Mouse (Mus musculus) forebrain, postnatal 0 days (tissue): ENCODE results near the gene Wdr83. TPM values are rescaled to one million over a fixed set of nuclear protein-coding genes. Genes with fewer than 3 reads are reported as not detected.

ENCODE experiments used
- ATAC-seq: fragments of 200-750 bp; cut with Nextera tagmentation; 2 replicates; pipeline ENCODE4 v1.8.0; 2017; ENCODE audit warnings: mild to moderate bottlenecking, moderate library complexity
- DNase-seq: peaks from one replicate; pipeline ENCODE4 v3.0.0-alpha.2; 2015
- H3K27ac ChIP-seq: fragments of 300-500 bp; sonication (generic); 2 replicates; pipeline ENCODE4 v1.5.1; 2014; ENCODE audit warnings: low read depth, mild to moderate bottlenecking, antibody characterized with exemption, low read length, moderate library complexity, mixed read lengths
- H3K27me3 ChIP-seq: fragments of 300-500 bp; sonication (generic); 2 replicates; pipeline ENCODE4 v1.6.1; 2014; ENCODE audit warnings: mild to moderate bottlenecking, low read length, mixed read lengths; ENCODE audit not compliant: insufficient read depth
- H3K36me3 ChIP-seq: fragments of 300-500 bp; sonication (generic); 2 replicates; pipeline ENCODE4 v1.6.1; 2014; ENCODE audit warnings: mild to moderate bottlenecking, moderate library complexity; ENCODE audit not compliant: insufficient read depth
- H3K4me1 ChIP-seq: fragments of 300-500 bp; sonication (generic); 2 replicates; pipeline ENCODE4 v1.6.1; 2014; ENCODE audit warnings: antibody characterized with exemption; ENCODE audit not compliant: insufficient read depth
- H3K4me2 ChIP-seq: fragments of 300-500 bp; sonication (generic); 2 replicates; pipeline ENCODE4 v1.6.1; 2014; ENCODE audit warnings: low read depth, mild to moderate bottlenecking, moderate library complexity
- H3K4me3 ChIP-seq: fragments of 300-500 bp; sonication (generic); 2 replicates; pipeline ENCODE4 v1.5.1; 2014; ENCODE audit warnings: low read depth, low read length, mixed read lengths
- H3K9ac ChIP-seq: fragments of 300-500 bp; sonication (generic); 2 replicates; pipeline ENCODE4 v1.6.1; 2014; ENCODE audit warnings: mild to moderate bottlenecking
- H3K9me3 ChIP-seq: fragments of 300-500 bp; sonication (generic); 2 replicates; pipeline ENCODE4 v1.6.1; 2016; ENCODE audit warnings: low read length
- CTCF ChIP-seq: sonication (generic); IDR thresholded peaks from 2 replicates; pipeline ENCODE4 v1.5.1; 2016; ENCODE audit warnings: antibody characterized with exemption, control low read depth, low read depth
- WGBS: fragments of 180-500 bp; shearing (Covaris S2); extraction: QIAGEN DNeasy Blood & Tissue Kit; methylation state at CpG from one replicate; pipeline ENCODE4 v1.1.7; 2014; 5-methylcytosine and 5-hydroxymethylcytosine counted together
- microRNA-seq, 2 experiments: library from miRNA; unstranded; fragments of <30 nt; microRNA quantifications; one replicate each; pipeline ENCODE4; 2016
- polyA plus RNA-seq: library from polyadenylated mRNA; unstranded; fragments of >200 nt; fragmentation: Nextera tagmentation; extraction: Ambion mirVana; gene quantifications from 2 replicates; pipeline ENCODE4 v1.2.1, GENCODE M21; 2015
- total RNA-seq: library from RNA; depleted of rRNA; stranded (reverse); fragments of >200 nt; gene quantifications from 2 replicates; pipeline ENCODE4 v1.2.3, GENCODE M21; 2014; rRNA removed

The Wdr83 gene
- total and polyA plus RNA-seq, 2 experiments from 2014 or later: 22.1 to 37.2 TPM

DNA sequence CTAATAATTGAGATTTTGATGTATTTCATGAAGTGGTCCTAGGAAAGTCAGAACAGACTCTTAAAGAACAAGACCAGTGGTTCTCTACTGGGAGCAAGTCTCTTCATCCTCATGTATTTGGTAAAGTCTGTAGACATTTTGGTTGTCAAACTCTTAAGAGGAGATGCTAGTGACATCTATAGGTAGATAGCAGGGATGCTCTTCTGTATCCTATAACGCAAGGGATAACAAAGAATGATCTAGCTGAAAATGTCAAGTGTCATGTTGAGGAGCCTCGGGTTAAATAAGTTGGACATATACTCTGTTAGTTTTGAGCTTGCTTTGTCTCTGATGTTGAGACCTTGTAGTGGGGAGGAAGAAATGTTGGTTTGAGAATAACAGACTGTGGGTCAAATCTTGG is 53.2 kb downstream of the Wdr83 start:
- Histone ChIP-seq H3K9ac (peak overlapping the region; percentile 97), H3K4me3 (peak overlapping the region; percentile 87), H3K4me2 (peak overlapping the region; percentile 81), H3K27ac (no peak overlapping the region), H3K4me1 (peaks cover 31% of the 10 kb centered on the region), H3K9me3 (no peaks in the 10 kb centered on the region), H3K27me3 (no peaks in the 10 kb centered on the region), H3K36me3 (peaks cover 32% of the 10 kb centered on the region)
- TF ChIP-seq CTCF: peak; percentile 45
- no peak for ATAC-seq
- WGBS: 15% methylated on average over 2 of the region's 2 CpGs
- no peak for DNase-seq

DNA sequence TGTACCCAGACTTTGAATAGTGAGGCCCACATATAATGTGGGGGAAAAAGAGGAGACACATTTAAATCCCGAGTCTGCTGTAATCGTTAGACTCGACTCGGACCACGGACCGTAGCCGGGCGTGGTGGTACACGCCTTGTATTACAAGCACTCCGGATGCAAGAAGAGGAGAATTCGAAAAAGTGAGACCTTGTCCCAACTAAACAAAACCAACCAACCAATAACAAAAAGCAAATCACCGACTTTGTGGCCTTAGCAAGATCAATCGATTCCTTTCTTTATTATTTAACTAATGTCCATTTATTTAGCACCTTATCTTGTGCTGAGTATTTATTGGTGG is 53.6 kb downstream of the Wdr83 start:
- H3K27ac ChIP-seq: peak overlapping the region; percentile 92
- no peak for ATAC-seq

DNA sequence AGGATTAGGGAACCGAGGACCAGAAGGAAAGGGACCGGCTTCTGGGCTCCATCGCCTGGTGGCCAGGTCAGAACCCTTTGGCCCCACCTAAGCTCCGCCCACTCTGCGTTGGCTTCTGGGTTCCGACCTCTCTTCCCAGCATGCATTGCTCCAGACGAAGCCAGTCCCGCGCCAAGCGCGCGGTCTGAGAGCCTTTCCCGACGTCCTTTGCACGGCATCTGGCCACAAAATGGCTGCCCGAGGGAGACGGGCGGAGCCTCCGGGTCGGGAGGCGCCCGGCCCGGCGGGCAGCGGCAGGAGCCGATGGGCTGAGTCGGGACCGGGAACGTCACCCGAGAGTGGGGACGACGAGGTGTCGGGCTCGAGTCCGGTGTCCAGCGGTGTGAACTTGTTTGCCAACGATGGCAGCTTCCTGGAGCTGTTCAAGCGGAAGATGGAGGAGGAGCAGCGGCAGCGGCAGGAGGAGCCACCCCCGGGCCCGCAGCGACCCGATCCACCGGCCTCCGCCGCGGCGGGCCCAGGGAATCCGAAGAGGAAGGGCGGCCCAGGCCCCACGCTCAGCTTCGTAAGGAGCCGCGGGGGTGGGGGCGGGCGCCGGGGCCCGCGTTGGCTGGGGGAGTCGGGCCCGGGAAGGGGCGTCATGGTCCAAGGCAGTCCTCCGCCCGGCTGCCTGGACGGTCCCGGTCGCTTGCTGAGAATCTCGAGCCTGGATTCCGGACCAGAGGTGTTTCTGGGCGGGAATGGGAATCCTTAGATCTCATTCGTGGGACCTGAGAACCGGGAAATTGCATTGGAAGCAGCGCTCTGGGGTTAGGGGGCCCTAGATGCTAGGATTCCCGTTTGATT is 54.2 kb downstream of the Wdr83 start, which contains the start of gene Trir:
Trir (plus strand) TSS at position 154 of the 846 bp plus-strand sequence.
- ATAC-seq: peak; percentile 75
- peaks cover 31% of the 10 kb centered on the region for H3K4me1 ChIP-seq
- H3K4me3 ChIP-seq: peak within 1 kb of the TSS; percentile 87
- peak within 1 kb of the TSS; percentile 92 for H3K27ac ChIP-seq
- no peaks in the 10 kb centered on the region for H3K27me3 ChIP-seq
- H3K36me3 ChIP-seq: peaks cover 32% of the 10 kb centered on the region
- no peaks in the 10 kb centered on the region for H3K9me3 ChIP-seq
- H3K9ac ChIP-seq: peak within 1 kb of the TSS; percentile 97
- 1% methylated on average over 69 of the region's 75 CpGs for WGBS
- no peak for TF ChIP-seq CTCF
- peak within 1 kb of the TSS; percentile 81 for H3K4me2 ChIP-seq
- DNase-seq: peak; percentile 96

More for the DNA sequence above, 53.6 kb downstream of the Wdr83 start:
- DNase-seq: no peak
- H3K27me3 ChIP-seq: no peaks in the 10 kb centered on the region
- H3K9ac ChIP-seq: peak overlapping the region; percentile 97
- TF ChIP-seq CTCF: no peak
- peak overlapping the region; percentile 87 for H3K4me3 ChIP-seq
- peak overlapping the region; percentile 81 for H3K4me2 ChIP-seq
- WGBS: 2% methylated on average over 13 of the region's 13 CpGs
- H3K36me3 ChIP-seq: peaks cover 31% of the 10 kb centered on the region
- H3K4me1 ChIP-seq: peaks cover 31% of the 10 kb centered on the region
- H3K9me3 ChIP-seq: no peaks in the 10 kb centered on the region

DNA sequence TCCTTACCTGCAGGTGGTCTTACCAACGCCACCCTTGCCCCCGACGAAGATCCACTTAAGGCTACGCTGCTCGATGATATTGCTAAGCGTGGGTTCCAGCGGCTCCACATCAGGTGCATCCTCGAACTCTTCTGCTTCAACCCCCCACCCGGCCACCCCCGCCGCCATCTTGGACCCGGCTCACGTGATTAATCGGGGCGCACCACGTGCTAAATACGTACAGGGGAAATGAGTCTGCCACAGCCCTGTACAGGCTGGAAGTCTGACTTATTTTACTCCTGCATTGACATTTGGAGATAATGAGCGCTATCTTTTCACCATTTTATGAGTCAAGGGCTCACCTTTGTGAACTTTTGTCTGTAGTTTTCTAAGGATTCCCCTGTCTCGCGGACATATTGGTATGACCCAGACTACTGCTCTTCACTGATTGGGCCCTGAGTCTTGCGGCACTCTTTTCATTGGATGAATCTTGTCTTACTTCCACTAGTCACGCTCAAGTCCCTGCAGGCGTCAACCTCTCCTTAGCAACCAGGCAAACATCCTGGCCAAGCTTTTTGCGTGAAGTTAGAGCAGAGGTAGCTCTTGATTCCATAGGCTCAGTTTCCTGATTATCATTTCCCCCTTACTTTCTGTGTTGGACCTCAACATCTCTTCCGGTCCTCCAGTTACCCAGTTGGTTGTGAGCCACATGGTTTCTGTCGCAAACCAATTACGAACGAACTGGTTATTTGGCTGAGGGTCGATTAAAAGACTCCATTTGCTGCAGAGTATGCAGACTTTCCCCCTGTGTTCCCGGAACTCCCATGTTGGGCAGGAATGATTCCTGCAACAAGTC is 55.8 kb downstream of the Wdr83 start, which contains the start of gene Asna1:
Asna1 (minus strand) TSS at position 184 of the 835 bp plus-strand sequence.
- peak within 1 kb of the TSS; percentile 66 for H3K9ac ChIP-seq
- no peaks in the 10 kb centered on the region for H3K9me3 ChIP-seq
- WGBS: 4% methylated on average over 30 of the region's 30 CpGs

More for the DNA sequence above, 55.8 kb downstream of the Wdr83 start, which contains the start of gene Asna1:
- peaks cover 31% of the 10 kb centered on the region for H3K4me1 ChIP-seq
- peak within 1 kb of the TSS; percentile 92 for H3K27ac ChIP-seq
- no peaks in the 10 kb centered on the region for H3K27me3 ChIP-seq
- peak; percentile 97 for DNase-seq
- peak within 1 kb of the TSS; percentile 81 for H3K4me2 ChIP-seq
- TF ChIP-seq CTCF: no peak
- peak; percentile 96 for ATAC-seq
- peaks cover 31% of the 10 kb centered on the region for H3K36me3 ChIP-seq
- H3K4me3 ChIP-seq: peak within 1 kb of the TSS; percentile 71

Small RNA genes lying within 50 kb of the gene (microRNA-seq; reads per million reads assigned to microRNA genes)
- gene Gm23388 (0.39 to 0.49 reads per million in 2 experiments), gene Mir7070 (2.3 to 3.5 reads per million in 2 experiments)

Other genes with a start within 250 kb of the Wdr83 start
- gene Gadd45gip1, start 249.8 kb downstream of the Wdr83 start, total RNA-seq: 24.7 and 28.7 TPM in 2 replicates
- gene Gadd45gip1, start 249.8 kb downstream of the Wdr83 start, polyA plus RNA-seq: 36.7 and 40.8 TPM in 2 replicates
- gene Rad23a, start 240.6 kb downstream of the Wdr83 start, total RNA-seq: 32.2 and 55.3 TPM in 2 replicates
- 63.5 and 77.4 TPM in 2 replicates for gene Rad23a, start 240.6 kb downstream of the Wdr83 start, polyA plus RNA-seq
- gene Calr, start 234.4 kb downstream of the Wdr83 start, total RNA-seq: 470 and 505 TPM in 2 replicates
- gene Calr, start 234.4 kb downstream of the Wdr83 start, polyA plus RNA-seq: 354 and 405 TPM in 2 replicates
- gene Farsa, start 224.3 kb downstream of the Wdr83 start, total RNA-seq: 77.1 and 91.2 TPM in 2 replicates
- 100 and 103 TPM in 2 replicates for gene Farsa, start 224.3 kb downstream of the Wdr83 start, polyA plus RNA-seq
- gene Syce2, start 209.2 kb downstream of the Wdr83 start, total RNA-seq: 27.5 and 32.2 TPM in 2 replicates
- gene Syce2, start 209.2 kb downstream of the Wdr83 start, polyA plus RNA-seq: 77.9 and 78.2 TPM in 2 replicates
- gene Gcdh, start 187.4 kb downstream of the Wdr83 start, total RNA-seq: 28.9 and 31.5 TPM in 2 replicates
- 21.3 and 27.5 TPM in 2 replicates for gene Gcdh, start 187.4 kb downstream of the Wdr83 start, polyA plus RNA-seq
- gene Klf1, start 179.4 kb downstream of the Wdr83 start, total RNA-seq: 0.46 TPM in 1 of 2 replicates, not detected in the other
- gene Klf1, start 179.4 kb downstream of the Wdr83 start, polyA plus RNA-seq: 0.50 and 0.77 TPM in 2 replicates
- 3.6 and 3.7 TPM in 2 replicates for gene Dnase2a, start 172.7 kb downstream of the Wdr83 start, total RNA-seq
- 6.3 and 7.1 TPM in 2 replicates for gene Dnase2a, start 172.7 kb downstream of the Wdr83 start, polyA plus RNA-seq
- gene Mast1, start 143.9 kb downstream of the Wdr83 start, total RNA-seq: 39.7 and 57.7 TPM in 2 replicates
- gene Mast1, start 143.9 kb downstream of the Wdr83 start, polyA plus RNA-seq: 44.2 and 63.8 TPM in 2 replicates
- gene Rtbdn, start 134.3 kb downstream of the Wdr83 start, total RNA-seq: 4.8 and 10.4 TPM in 2 replicates
- 1.7 and 3.5 TPM in 2 replicates for gene Rtbdn, start 134.3 kb downstream of the Wdr83 start, polyA plus RNA-seq
- gene Gm49661, start 111.9 kb downstream of the Wdr83 start, total RNA-seq: not detected in 2 replicates
- gene Gm49661, start 111.9 kb downstream of the Wdr83 start, polyA plus RNA-seq: not detected in 2 replicates
- gene Prdx2, start 111.7 kb downstream of the Wdr83 start, total RNA-seq: 814 and 983 TPM in 2 replicates
- gene Prdx2, start 111.7 kb downstream of the Wdr83 start, polyA plus RNA-seq: 974 and 1,110 TPM in 2 replicates
- gene Rnaseh2a, start 111.5 kb downstream of the Wdr83 start, total RNA-seq: 39.8 and 42.7 TPM in 2 replicates
- 52.2 and 56.3 TPM in 2 replicates for gene Rnaseh2a, start 111.5 kb downstream of the Wdr83 start, polyA plus RNA-seq
- 21.9 and 22.2 TPM in 2 replicates for gene Junb, start 102.6 kb downstream of the Wdr83 start, total RNA-seq
- gene Junb, start 102.6 kb downstream of the Wdr83 start, polyA plus RNA-seq: 10.1 and 15.9 TPM in 2 replicates
- gene Hook2, start 90.7 kb downstream of the Wdr83 start, total RNA-seq: 30.3 and 32.5 TPM in 2 replicates
- gene Hook2, start 90.7 kb downstream of the Wdr83 start, polyA plus RNA-seq: 22.6 and 28.7 TPM in 2 replicates
- gene Best2, start 66.8 kb downstream of the Wdr83 start, total RNA-seq: not detected in 2 replicates
- 0.11 and 0.15 TPM in 2 replicates for gene Best2, start 66.8 kb downstream of the Wdr83 start, polyA plus RNA-seq
- 136 and 160 TPM in 2 replicates for gene Asna1, start 56.0 kb downstream of the Wdr83 start, total RNA-seq
- 153 and 180 TPM in 2 replicates for gene Asna1, start 56.0 kb downstream of the Wdr83 start, polyA plus RNA-seq
- 338 and 447 TPM in 2 replicates for gene Trir, start 54.5 kb downstream of the Wdr83 start, total RNA-seq
- gene Trir, start 54.5 kb downstream of the Wdr83 start, polyA plus RNA-seq: 161 and 178 TPM in 2 replicates
- gene Tnpo2, start 44.4 kb downstream of the Wdr83 start, total RNA-seq: 129 and 155 TPM in 2 replicates
- 40.4 and 52.3 TPM in 2 replicates for gene Tnpo2, start 44.4 kb downstream of the Wdr83 start, polyA plus RNA-seq
- gene Fbxw9, start 21.3 kb downstream of the Wdr83 start, total RNA-seq: 106 and 115 TPM in 2 replicates
- gene Fbxw9, start 21.3 kb downstream of the Wdr83 start, polyA plus RNA-seq: 79.8 and 87.4 TPM in 2 replicates
- gene Gm5741, start 13.3 kb downstream of the Wdr83 start, total RNA-seq: not detected in 2 replicates
- 0.74 and 3.0 TPM in 2 replicates for gene Gm5741, start 13.3 kb downstream of the Wdr83 start, polyA plus RNA-seq
- gene Dhps, start 9.5 kb downstream of the Wdr83 start, total RNA-seq: 63.1 and 74.3 TPM in 2 replicates
- gene Dhps, start 9.5 kb downstream of the Wdr83 start, polyA plus RNA-seq: 104 and 118 TPM in 2 replicates
- 80.8 and 105 TPM in 2 replicates for gene Wdr83os, start 566 bp downstream of the Wdr83 start, total RNA-seq
- 171 and 182 TPM in 2 replicates for gene Wdr83os, start 566 bp downstream of the Wdr83 start, polyA plus RNA-seq
- 24.9 and 28.8 TPM in 2 replicates for gene Man2b1, start 2.0 kb upstream of the Wdr83 start, total RNA-seq
- gene Man2b1, start 2.0 kb upstream of the Wdr83 start, polyA plus RNA-seq: 14.8 and 18.0 TPM in 2 replicates
- gene Zfp791, start 41.8 kb upstream of the Wdr83 start, total RNA-seq: 2.7 and 3.2 TPM in 2 replicates
- gene Zfp791, start 41.8 kb upstream of the Wdr83 start, polyA plus RNA-seq: 1.5 and 2.4 TPM in 2 replicates
- not detected in 2 replicates for gene Cks1brt, start 70.6 kb upstream of the Wdr83 start, total RNA-seq
- gene Cks1brt, start 70.6 kb upstream of the Wdr83 start, polyA plus RNA-seq: not detected in 2 replicates
- not detected in 2 replicates for gene Olfr371, start 144.7 kb upstream of the Wdr83 start, total RNA-seq
- not detected in 2 replicates for gene Olfr371, start 144.7 kb upstream of the Wdr83 start, polyA plus RNA-seq
- 57.1 and 62.1 TPM in 2 replicates for gene Orc6, start 218.3 kb upstream of the Wdr83 start, total RNA-seq
- 61.8 and 72.9 TPM in 2 replicates for gene Orc6, start 218.3 kb upstream of the Wdr83 start, polyA plus RNA-seq
- 185 and 199 TPM in 2 replicates for gene Vps35, start 218.5 kb upstream of the Wdr83 start, total RNA-seq
- 151 and 169 TPM in 2 replicates for gene Vps35, start 218.5 kb upstream of the Wdr83 start, polyA plus RNA-seq